Mouse (Mus musculus) liver (tissue): ENCODE results near the gene B3galt1.

Experiments used
- DNase-seq: peaks from one replicate; pipeline ENCODE4 v3.0.0-alpha.2; 2020; ENCODE audit warnings: mixed read lengths

The B3galt1 gene

GRCm38 (mm10) chr2:67565480-67566331, at the start of gene B3galt1:
B3galt1 (plus strand) TSS chr2:67565871.
- DNase-seq, result peak; percentile 60

- no peak for DNase-seq
These were observed 49.3 kb upstream of the B3galt1 start for GRCm38 (mm10) chr2:67516405-67516804.

GRCm38 (mm10) chr2:67535347-67535746, 30.3 kb upstream of the B3galt1 start:
- DNase-seq, result no peak

- no peak for DNase-seq
These were observed 26.2 kb upstream of the B3galt1 start for GRCm38 (mm10) chr2:67539426-67539825.

GRCm38 (mm10) chr2:67541957-67542696, 23.5 kb upstream of the B3galt1 start:
- no peak for DNase-seq

- DNase-seq, result no peak
These were observed 21.2 kb upstream of the B3galt1 start for GRCm38 (mm10) chr2:67544426-67544825.

GRCm38 (mm10) chr2:67564851-67565479, 706 bp upstream of the B3galt1 start:
- DNase-seq, result peak; percentile 19

GRCm38 (mm10) chr2:67566566-67566965, 895 bp downstream of the B3galt1 start:
- no peak for DNase-seq

GRCm38 (mm10) chr2:67567141-67567680, 1.5 kb downstream of the B3galt1 start:
- no peak for DNase-seq

GRCm38 (mm10) chr2:67576634-67577033, 11.0 kb downstream of the B3galt1 start:
- no peak for DNase-seq

- DNase-seq, result no peak
These were observed 17.4 kb downstream of the B3galt1 start for GRCm38 (mm10) chr2:67583091-67583490.

GRCm38 (mm10) chr2:67590408-67590807, 24.7 kb downstream of the B3galt1 start:
- DNase-seq, result no peak

- no peak for DNase-seq
These were observed 26.4 kb downstream of the B3galt1 start for GRCm38 (mm10) chr2:67591831-67592629.

- no peak for DNase-seq
These were observed 57.2 kb downstream of the B3galt1 start for GRCm38 (mm10) chr2:67622902-67623301.

GRCm38 (mm10) chr2:67627667-67628066, 62.0 kb downstream of the B3galt1 start:
- DNase-seq, result no peak

- no peak for DNase-seq
These were observed 62.6 kb downstream of the B3galt1 start for GRCm38 (mm10) chr2:67628289-67628688.

- no peak for DNase-seq
These were observed 89.2 kb downstream of the B3galt1 start for GRCm38 (mm10) chr2:67654847-67655246.

GRCm38 (mm10) chr2:67657372-67657771, 91.7 kb downstream of the B3galt1 start:
- DNase-seq, result no peak

- DNase-seq, result no peak
These were observed 92.4 kb downstream of the B3galt1 start for GRCm38 (mm10) chr2:67658091-67658490.

- no peak for DNase-seq
These were observed 106.0 kb downstream of the B3galt1 start for GRCm38 (mm10) chr2:67671721-67672120.

GRCm38 (mm10) chr2:67677697-67678096, 112.0 kb downstream of the B3galt1 start:
- DNase-seq, result no peak

- DNase-seq, result no peak
These were observed 158.6 kb downstream of the B3galt1 start for GRCm38 (mm10) chr2:67724249-67724648.
